Mouse (Mus musculus): Measurements from ENCODE around the gene Bnc2. TPM values are rescaled to one million over a fixed set of nuclear protein-coding genes. Genes with fewer than 3 reads are reported as not detected.

Gene Bnc2
- polyA plus RNA-seq, 1 experiment from 2014 or later = 16.2 TPM

GRCm38 (mm10) chr4:84339172-84339571, 335.9 kb downstream of the Bnc2 start:
- 59% methylated on average over 4 of the region's 4 CpGs for WGBS
- H3K27me3 ChIP-seq (ENCODE audit: control insufficient read depth, insufficient read depth, low read length) = no peaks in the 10 kb centered on the region
- H3K27ac ChIP-seq (ENCODE audit: low read depth, low read length) = no peak overlapping the region
- H3K4me3 ChIP-seq (ENCODE audit: low read depth, low read length) = no peak overlapping the region
- no peaks in the 10 kb centered on the region for H3K4me1 ChIP-seq (ENCODE audit: control insufficient read depth, insufficient read depth, low read length)
- no peak for ATAC-seq (ENCODE audit: low read depth)
- H3K36me3 ChIP-seq (ENCODE audit: control insufficient read depth, insufficient read depth, low read length) = no peaks in the 10 kb centered on the region
- H3K9me3 ChIP-seq (ENCODE audit: control insufficient read depth, low read length) = no peaks in the 10 kb centered on the region
- H3K4me2 ChIP-seq (ENCODE audit: low read depth, low read length) = no peak overlapping the region
- H3K9ac ChIP-seq (replicated peaks; ENCODE audit: low read depth, low read length) = no peak overlapping the region

DNA sequence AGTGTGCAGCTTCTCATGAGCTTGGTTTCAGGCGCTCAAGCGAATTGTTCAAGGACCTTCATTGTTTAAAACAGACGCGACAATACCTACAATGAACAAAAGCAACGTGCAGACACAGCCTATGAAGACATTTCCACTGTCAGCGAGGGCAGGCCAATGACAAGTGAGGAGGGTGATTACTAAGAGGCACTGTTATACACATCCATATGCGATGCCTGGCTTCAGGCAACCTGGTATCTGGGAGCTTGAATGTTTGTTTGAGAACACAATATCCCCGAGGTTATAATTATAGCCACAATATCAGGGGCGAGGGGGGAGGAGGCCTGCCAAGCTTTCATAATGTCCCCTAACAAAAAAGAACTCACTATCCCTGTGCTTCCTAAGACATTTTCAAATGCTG, 343.1 kb downstream of the Bnc2 start:
- no peak overlapping the region for H3K4me3 ChIP-seq (ENCODE audit: low read depth, low read length)
- H3K27me3 ChIP-seq (ENCODE audit: control insufficient read depth, insufficient read depth, low read length) = no peaks in the 10 kb centered on the region
- H3K9me3 ChIP-seq (ENCODE audit: control insufficient read depth, low read length) = no peaks in the 10 kb centered on the region
- no peak overlapping the region for H3K4me2 ChIP-seq (ENCODE audit: low read depth, low read length)
- no peaks in the 10 kb centered on the region for H3K4me1 ChIP-seq (ENCODE audit: control insufficient read depth, insufficient read depth, low read length)
- no peak for ATAC-seq (ENCODE audit: low read depth)
- 58% methylated on average over 9 of the region's 9 CpGs for WGBS
- no peak overlapping the region for H3K27ac ChIP-seq (ENCODE audit: low read depth, low read length)
- H3K36me3 ChIP-seq (ENCODE audit: control insufficient read depth, insufficient read depth, low read length) = no peaks in the 10 kb centered on the region
- no peak overlapping the region for H3K9ac ChIP-seq (replicated peaks; ENCODE audit: low read depth, low read length)

DNA sequence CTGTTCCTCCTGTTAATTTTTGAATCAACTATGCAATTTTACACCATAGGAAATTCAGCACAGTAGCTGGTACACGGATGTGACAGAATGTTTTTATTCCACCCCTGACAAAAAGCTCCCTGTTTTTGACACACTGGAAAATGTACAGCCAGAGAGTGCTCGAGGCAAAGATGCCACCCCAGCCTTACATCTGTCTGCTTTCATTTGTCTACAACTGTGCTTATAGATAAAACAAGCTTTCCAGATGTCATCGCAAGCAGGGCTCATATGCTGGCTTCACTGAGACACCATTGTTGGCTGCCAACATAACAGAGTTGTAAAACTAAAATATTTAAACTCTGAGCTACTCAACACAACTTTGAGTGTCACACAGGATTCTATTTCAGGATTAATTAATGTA, 343.6 kb downstream of the Bnc2 start:
- no peaks in the 10 kb centered on the region for H3K36me3 ChIP-seq (ENCODE audit: control insufficient read depth, insufficient read depth, low read length)
- no peak overlapping the region for H3K9ac ChIP-seq (replicated peaks; ENCODE audit: low read depth, low read length)
- H3K27me3 ChIP-seq (ENCODE audit: control insufficient read depth, insufficient read depth, low read length) = no peaks in the 10 kb centered on the region
- H3K4me2 ChIP-seq (ENCODE audit: low read depth, low read length) = no peak overlapping the region
- no peaks in the 10 kb centered on the region for H3K9me3 ChIP-seq (ENCODE audit: control insufficient read depth, low read length)
- no peak overlapping the region for H3K4me3 ChIP-seq (ENCODE audit: low read depth, low read length)
- no peak overlapping the region for H3K27ac ChIP-seq (ENCODE audit: low read depth, low read length)
- no peaks in the 10 kb centered on the region for H3K4me1 ChIP-seq (ENCODE audit: control insufficient read depth, insufficient read depth, low read length)
- WGBS = 59% methylated on average over 3 of the region's 3 CpGs
- ATAC-seq (ENCODE audit: low read depth) = no peak

DNA sequence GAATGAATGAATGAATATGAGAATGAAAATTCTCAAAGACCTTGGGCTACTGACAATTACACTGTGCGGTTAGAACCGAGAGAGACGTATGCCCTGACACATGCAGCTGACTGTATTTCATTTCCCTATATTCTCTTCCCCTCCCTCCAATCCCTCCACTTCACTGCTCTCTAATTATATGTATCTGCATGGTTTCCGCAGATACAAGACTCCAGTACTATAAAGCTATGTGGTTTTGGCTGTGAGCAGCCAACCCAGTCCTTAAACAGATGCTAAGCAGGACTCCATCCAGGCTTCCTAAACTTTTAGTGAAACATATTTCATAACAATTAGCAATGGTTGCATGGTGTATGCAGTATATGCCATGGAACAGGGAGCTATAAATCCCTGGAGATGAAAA, 344.6 kb downstream of the Bnc2 start:
- Histone ChIP-seq H3K36me3 (ENCODE audit: control insufficient read depth, insufficient read depth, low read length) (no peaks in the 10 kb centered on the region), H3K4me2 (ENCODE audit: low read depth, low read length) (no peak overlapping the region), H3K27me3 (ENCODE audit: control insufficient read depth, insufficient read depth, low read length) (no peaks in the 10 kb centered on the region), H3K9ac (replicated peaks; ENCODE audit: low read depth, low read length) (no peak overlapping the region), H3K4me1 (ENCODE audit: control insufficient read depth, insufficient read depth, low read length) (no peaks in the 10 kb centered on the region), H3K4me3 (ENCODE audit: low read depth, low read length) (no peak overlapping the region), H3K9me3 (ENCODE audit: control insufficient read depth, low read length) (no peaks in the 10 kb centered on the region), H3K27ac (ENCODE audit: low read depth, low read length) (no peak overlapping the region)
- no peak for ATAC-seq (ENCODE audit: low read depth)
- 68% methylated on average over 4 of the region's 4 CpGs for whole genome bisulfite sequencing

GRCm38 (mm10) chr4:84329651-84330050, 345.4 kb downstream of the Bnc2 start:
- H3K4me1 ChIP-seq (ENCODE audit: control insufficient read depth, insufficient read depth, low read length) = no peaks in the 10 kb centered on the region
- no peak overlapping the region for H3K27ac ChIP-seq (ENCODE audit: low read depth, low read length)
- 55% methylated on average over 5 of the region's 5 CpGs for WGBS
- ATAC-seq (ENCODE audit: low read depth) = no peak
- no peak overlapping the region for H3K9ac ChIP-seq (replicated peaks; ENCODE audit: low read depth, low read length)
- H3K36me3 ChIP-seq (ENCODE audit: control insufficient read depth, insufficient read depth, low read length) = no peaks in the 10 kb centered on the region
- no peak overlapping the region for H3K4me3 ChIP-seq (ENCODE audit: low read depth, low read length)
- H3K4me2 ChIP-seq (ENCODE audit: low read depth, low read length) = no peak overlapping the region
- no peaks in the 10 kb centered on the region for H3K27me3 ChIP-seq (ENCODE audit: control insufficient read depth, insufficient read depth, low read length)
- no peaks in the 10 kb centered on the region for H3K9me3 ChIP-seq (ENCODE audit: control insufficient read depth, low read length)

DNA sequence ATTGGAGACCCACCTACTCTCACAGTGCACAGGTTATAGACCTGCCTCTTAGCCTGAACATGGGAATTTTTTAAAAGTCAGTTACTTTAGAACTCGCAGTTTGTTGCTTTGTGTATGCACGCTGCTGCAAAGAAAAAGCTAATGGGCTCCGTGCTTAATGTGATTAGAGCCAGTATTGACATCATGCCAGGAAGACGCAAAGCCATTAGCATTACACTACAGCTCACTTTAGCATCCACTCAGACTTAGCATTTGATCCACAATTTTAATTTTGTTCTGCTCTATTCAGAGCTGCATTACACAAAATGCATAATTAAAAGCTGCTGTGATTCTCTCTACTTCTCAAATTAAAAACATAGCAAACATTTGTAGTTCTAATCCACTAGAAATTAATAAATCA, 350.7 kb downstream of the Bnc2 start:
- ATAC-seq (ENCODE audit: low read depth) = no peak; the same call in 1 of the 2 replicates
- Histone ChIP-seq H3K27ac (ENCODE audit: low read depth, low read length) (no peak overlapping the region), H3K27me3 (ENCODE audit: control insufficient read depth, insufficient read depth, low read length) (no peaks in the 10 kb centered on the region), H3K4me1 (ENCODE audit: control insufficient read depth, insufficient read depth, low read length) (no peaks in the 10 kb centered on the region; the same call in 1 of the 2 replicates), H3K9ac (replicated peaks; ENCODE audit: low read depth, low read length) (no peak overlapping the region), H3K4me3 (ENCODE audit: low read depth, low read length) (no peak overlapping the region), H3K36me3 (ENCODE audit: control insufficient read depth, insufficient read depth, low read length) (no peaks in the 10 kb centered on the region), H3K9me3 (ENCODE audit: control insufficient read depth, low read length) (no peaks in the 10 kb centered on the region), H3K4me2 (ENCODE audit: low read depth, low read length) (no peak overlapping the region)
- WGBS = 29% methylated on average over 4 of the region's 4 CpGs

DNA sequence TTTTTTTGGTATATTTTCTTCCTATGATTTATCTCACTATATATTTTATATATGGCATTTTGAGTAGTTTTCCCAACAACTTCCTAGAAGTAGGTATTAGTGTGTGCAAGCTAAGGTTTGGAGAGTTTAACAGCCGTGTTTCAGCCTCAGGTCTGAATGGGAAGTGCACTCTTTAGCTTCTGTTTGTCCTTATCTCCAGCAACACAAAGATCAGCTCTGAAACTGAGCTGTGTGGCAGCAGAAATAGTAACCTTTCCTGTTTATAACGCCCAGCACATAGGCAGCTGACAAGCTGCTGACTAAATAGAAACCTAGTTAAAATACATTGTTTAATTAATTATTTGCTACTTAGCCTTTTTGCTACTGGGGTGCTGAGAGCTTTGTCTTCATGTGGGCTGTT, 353.5 kb downstream of the Bnc2 start:
- no peaks in the 10 kb centered on the region for H3K27me3 ChIP-seq (ENCODE audit: control insufficient read depth, insufficient read depth, low read length)
- no peak for ATAC-seq (ENCODE audit: low read depth)
- H3K36me3 ChIP-seq (ENCODE audit: control insufficient read depth, insufficient read depth, low read length) = no peaks in the 10 kb centered on the region
- WGBS = 76% methylated on average over 2 of the region's 2 CpGs
- H3K4me2 ChIP-seq (ENCODE audit: low read depth, low read length) = no peak overlapping the region
- H3K27ac ChIP-seq (ENCODE audit: low read depth, low read length) = no peak overlapping the region
- H3K4me1 ChIP-seq (ENCODE audit: control insufficient read depth, insufficient read depth, low read length) = no peaks in the 10 kb centered on the region; the same call in 1 of the 2 replicates
- no peak overlapping the region for H3K9ac ChIP-seq (replicated peaks; ENCODE audit: low read depth, low read length)
- no peak overlapping the region for H3K4me3 ChIP-seq (ENCODE audit: low read depth, low read length)
- H3K9me3 ChIP-seq (ENCODE audit: control insufficient read depth, low read length) = no peaks in the 10 kb centered on the region

DNA sequence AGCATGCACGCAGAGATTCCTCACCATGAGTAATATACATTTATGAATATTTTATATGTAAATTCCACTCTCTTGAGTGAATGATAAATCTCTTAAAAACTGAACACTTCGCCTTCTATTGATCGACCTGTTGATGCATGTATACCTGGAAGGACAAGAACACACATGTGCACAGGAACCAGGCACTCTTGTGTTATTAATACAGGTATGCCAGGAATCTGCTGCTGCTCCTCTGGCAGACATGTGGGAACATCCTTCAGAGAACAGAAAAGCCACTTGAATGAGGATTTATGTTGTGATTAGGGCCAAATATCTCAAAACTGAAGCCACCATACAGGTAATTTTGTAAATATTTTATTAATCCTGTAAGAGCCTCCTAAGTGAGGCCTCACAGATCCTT, 357.7 kb downstream of the Bnc2 start:
- Histone ChIP-seq H3K27ac (ENCODE audit: low read depth, low read length) (no peak overlapping the region), H3K9ac (replicated peaks; ENCODE audit: low read depth, low read length) (no peak overlapping the region), H3K4me3 (ENCODE audit: low read depth, low read length) (no peak overlapping the region), H3K4me2 (ENCODE audit: low read depth, low read length) (no peak overlapping the region), H3K36me3 (ENCODE audit: control insufficient read depth, insufficient read depth, low read length) (no peaks in the 10 kb centered on the region), H3K27me3 (ENCODE audit: control insufficient read depth, insufficient read depth, low read length) (no peaks in the 10 kb centered on the region), H3K9me3 (ENCODE audit: control insufficient read depth, low read length) (no peaks in the 10 kb centered on the region), H3K4me1 (ENCODE audit: control insufficient read depth, insufficient read depth, low read length) (0 out of 2 replicates have a peak, but pooled peaks cover 4% of the 10 kb centered on the region)
- no peak for ATAC-seq (ENCODE audit: low read depth)
- 90% methylated on average over 3 of the region's 3 CpGs for WGBS

DNA sequence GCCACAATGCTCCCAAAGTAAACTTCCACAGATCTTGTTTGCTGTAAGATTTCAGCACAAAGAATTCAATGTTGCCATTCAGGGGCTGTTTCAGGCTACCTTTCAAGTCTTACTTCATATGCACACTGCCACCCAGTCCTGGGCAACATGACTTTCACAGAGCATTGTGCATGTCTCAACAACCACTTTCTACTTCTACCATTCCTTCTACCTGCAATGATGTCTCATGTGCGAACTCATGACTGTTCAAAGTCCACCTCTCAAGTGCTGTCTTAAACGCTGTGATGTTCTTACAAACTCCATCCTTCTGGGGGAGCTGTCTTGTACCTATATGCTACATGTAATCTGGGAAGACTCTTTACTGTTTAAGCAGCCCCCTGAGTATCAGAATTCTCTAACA, 363.7 kb downstream of the Bnc2 start:
- Histone ChIP-seq H3K36me3 (ENCODE audit: control insufficient read depth, insufficient read depth, low read length) (no peaks in the 10 kb centered on the region), H3K9ac (replicated peaks; ENCODE audit: low read depth, low read length) (no peak overlapping the region), H3K4me2 (ENCODE audit: low read depth, low read length) (no peak overlapping the region), H3K9me3 (ENCODE audit: control insufficient read depth, low read length) (no peaks in the 10 kb centered on the region), H3K27me3 (ENCODE audit: control insufficient read depth, insufficient read depth, low read length) (no peaks in the 10 kb centered on the region), H3K27ac (ENCODE audit: low read depth, low read length) (no peak overlapping the region), H3K4me1 (ENCODE audit: control insufficient read depth, insufficient read depth, low read length) (0 out of 2 replicates have a peak, but pooled peaks cover 4% of the 10 kb centered on the region), H3K4me3 (ENCODE audit: low read depth, low read length) (no peak overlapping the region)
- 80% methylated on average over 2 of the region's 2 CpGs for WGBS
- no peak for ATAC-seq (ENCODE audit: low read depth)

DNA sequence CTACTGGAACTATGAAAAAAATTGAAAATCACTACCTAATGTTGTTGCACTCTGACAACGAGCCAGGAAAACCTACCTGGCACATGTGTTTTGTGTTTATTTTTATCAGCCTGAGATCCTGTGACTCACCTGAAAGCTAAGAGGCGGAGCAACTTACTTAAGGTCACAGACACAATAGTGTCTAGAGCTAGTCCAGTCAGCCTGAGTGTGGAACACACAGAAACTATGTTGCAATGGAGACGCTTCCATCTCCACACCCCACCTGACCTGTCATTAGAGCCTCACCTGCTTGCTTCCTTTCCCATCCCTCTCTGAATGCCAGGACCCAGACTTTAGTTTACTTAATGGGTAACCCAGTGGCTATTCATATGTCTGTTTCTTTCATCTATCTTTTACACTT, 364.2 kb downstream of the Bnc2 start:
- Histone ChIP-seq H3K4me2 (ENCODE audit: low read depth, low read length) (no peak overlapping the region), H3K4me1 (ENCODE audit: control insufficient read depth, insufficient read depth, low read length) (0 out of 2 replicates have a peak, but pooled peaks cover 4% of the 10 kb centered on the region), H3K36me3 (ENCODE audit: control insufficient read depth, insufficient read depth, low read length) (no peaks in the 10 kb centered on the region), H3K9ac (replicated peaks; ENCODE audit: low read depth, low read length) (no peak overlapping the region), H3K9me3 (ENCODE audit: control insufficient read depth, low read length) (no peaks in the 10 kb centered on the region), H3K27ac (ENCODE audit: low read depth, low read length) (no peak overlapping the region), H3K4me3 (ENCODE audit: low read depth, low read length) (no peak overlapping the region), H3K27me3 (ENCODE audit: control insufficient read depth, insufficient read depth, low read length) (no peaks in the 10 kb centered on the region)
- WGBS = 90% methylated on average over 3 of the region's 3 CpGs
- no peak for ATAC-seq (ENCODE audit: low read depth)

Data from neural tube, embryonic 14.5 days (tissue).